Mouse (Mus musculus): ENCODE data around the gene Hdac2.

DNA sequence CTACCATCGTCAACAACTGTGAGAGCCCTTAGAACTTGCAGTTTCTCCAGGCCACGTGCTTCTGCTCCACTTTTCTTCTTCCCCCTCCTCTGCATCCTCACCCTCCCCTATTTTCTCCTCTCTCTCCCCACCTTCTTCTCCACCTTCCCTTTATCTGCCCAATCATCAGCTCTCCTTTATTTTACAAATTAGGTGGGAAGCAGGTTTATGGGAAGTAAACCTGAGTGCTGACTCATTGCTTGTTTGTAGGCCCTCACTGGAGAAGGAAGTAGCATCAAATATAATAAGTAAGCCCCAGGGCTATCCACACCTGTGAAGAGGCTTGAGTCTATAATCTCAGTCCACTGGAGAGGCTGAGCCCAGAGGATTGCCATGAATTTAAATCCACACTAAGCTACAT is 26.5 kb downstream of the Hdac2 start:
- no peak for TF ChIP-seq POLR2A (IDR thresholded peaks at IDR 0.05; ENCODE audit: insufficient read depth, low read depth, low read length)
- no peak for TF ChIP-seq CTCF (IDR thresholded peaks at IDR 0.05; ENCODE audit: insufficient read depth, low read depth, low read length)

Data from olfactory bulb, adult 2 months (tissue).